Mouse (Mus musculus) lung, embryonic 16.5 days (tissue): ENCODE measurements around the gene Klf13. TPM values are rescaled to one million over a fixed set of nuclear protein-coding genes. Genes with fewer than 3 reads are reported as not detected.

ENCODE experiments used
- ATAC-seq: fragments of 200-750 bp; cut with Nextera tagmentation; 2 replicates; pipeline ENCODE4 v1.8.0; 2017; ENCODE audit warnings: low read depth, mild to moderate bottlenecking, moderate library complexity
- H3K27ac ChIP-seq: fragments of 300-500 bp; sonication (generic); 2 replicates; pipeline ENCODE4 v1.5.1; 2014; ENCODE audit warnings: mild to moderate bottlenecking, control low read depth, low read length
- H3K27me3 ChIP-seq: fragments of 300-500 bp; sonication (generic); 2 replicates; pipeline ENCODE4 v1.6.1; 2014; ENCODE audit warnings: low read depth, low read length, mixed read lengths; ENCODE audit not compliant: control insufficient read depth, insufficient read depth
- H3K36me3 ChIP-seq: fragments of 300-500 bp; sonication (generic); 2 replicates; pipeline ENCODE4 v1.6.1; 2014; ENCODE audit warnings: low read length; ENCODE audit not compliant: control insufficient read depth, insufficient read depth
- H3K4me1 ChIP-seq: fragments of 300-500 bp; sonication (generic); replicated peaks from 2 replicates; pipeline ENCODE4 v1.6.1; 2014; ENCODE audit warnings: low read length, mixed read lengths; ENCODE audit not compliant: control insufficient read depth, insufficient read depth
- H3K4me2 ChIP-seq: fragments of 300-500 bp; sonication (generic); 2 replicates; pipeline ENCODE4 v1.6.1; 2014; ENCODE audit warnings: low read depth, low read length, control low read depth
- H3K4me3 ChIP-seq: fragments of 300-500 bp; sonication (generic); 2 replicates; pipeline ENCODE4 v1.5.1; 2014; ENCODE audit warnings: mild to moderate bottlenecking, low read length, control low read depth
- H3K9ac ChIP-seq: fragments of 300-500 bp; sonication (generic); 2 replicates; pipeline ENCODE4 v1.6.1; 2014; ENCODE audit warnings: low read length, control low read depth
- H3K9me3 ChIP-seq: fragments of 300-500 bp; sonication (generic); 2 replicates; pipeline ENCODE4 v1.6.1; 2016; ENCODE audit warnings: low read length; ENCODE audit not compliant: control insufficient read depth
- WGBS: fragments of 180-500 bp; shearing (Covaris S2); extraction: QIAGEN DNeasy Blood & Tissue Kit; methylation state at CpG from one replicate; pipeline ENCODE4 v1.1.7; 2014; 5-methylcytosine and 5-hydroxymethylcytosine counted together
- polyA plus RNA-seq: library from polyadenylated mRNA; unstranded; fragments of >200 nt; fragmentation: Nextera tagmentation; extraction: Ambion mirVana; gene quantifications from 2 replicates; pipeline ENCODE4 v1.2.1, GENCODE M21; 2015

Klf13 gene
- polyA plus RNA-seq, 1 experiment from 2014 or later: 40.1 TPM

- Histone ChIP-seq H3K9me3 (no peaks in the 10 kb centered on the region), H3K9ac (no peak overlapping the region), H3K4me3 (no peak overlapping the region), H3K27ac (no peak overlapping the region), H3K4me1 (peaks cover 52% of the 10 kb centered on the region), H3K27me3 (no peaks in the 10 kb centered on the region), H3K36me3 (no peaks in the 10 kb centered on the region), H3K4me2 (no peak overlapping the region)
- 89% methylated on average over 1 of the region's 1 CpGs for WGBS
- ATAC-seq: no peak
Measured at GRCm38 (mm10) chr7:63922975-63923374, 15.7 kb downstream of the Klf13 start.

- Histone ChIP-seq H3K4me2 (no peak overlapping the region), H3K4me1 (peaks cover 52% of the 10 kb centered on the region), H3K9me3 (no peaks in the 10 kb centered on the region), H3K36me3 (no peaks in the 10 kb centered on the region), H3K4me3 (no peak overlapping the region), H3K9ac (no peak overlapping the region), H3K27me3 (no peaks in the 10 kb centered on the region), H3K27ac (no peak overlapping the region)
- WGBS: 49% methylated on average over 2 of the region's 2 CpGs
- no peak for ATAC-seq
Measured at GRCm38 (mm10) chr7:63922571-63922970, 16.1 kb downstream of the Klf13 start.

GRCm38 (mm10) chr7:63921909-63922562 lies 16.7 kb downstream of the Klf13 start:
- Histone ChIP-seq H3K4me3 (no peak overlapping the region), H3K4me1 (peaks cover 49% of the 10 kb centered on the region), H3K27me3 (no peaks in the 10 kb centered on the region), H3K36me3 (no peaks in the 10 kb centered on the region), H3K4me2 (no peak overlapping the region), H3K27ac (no peak overlapping the region), H3K9ac (no peak overlapping the region), H3K9me3 (no peaks in the 10 kb centered on the region)
- no peak for ATAC-seq
- 65% methylated on average over 8 of the region's 8 CpGs for WGBS

GRCm38 (mm10) chr7:63918771-63919768 lies 19.6 kb downstream of the Klf13 start:
- H3K27ac ChIP-seq: no peak overlapping the region
- H3K4me2 ChIP-seq: no peak overlapping the region
- no peaks in the 10 kb centered on the region for H3K27me3 ChIP-seq
- no peak overlapping the region for H3K4me3 ChIP-seq
- no peaks in the 10 kb centered on the region for H3K36me3 ChIP-seq
- peak; percentile 57; the same call in 1 of the 2 replicates for ATAC-seq
- H3K9me3 ChIP-seq: no peaks in the 10 kb centered on the region
- H3K4me1 ChIP-seq: peaks cover 30% of the 10 kb centered on the region
- no peak overlapping the region for H3K9ac ChIP-seq
- 77% methylated on average over 12 of the region's 12 CpGs for WGBS

GRCm38 (mm10) chr7:63917693-63918092 lies 21.0 kb downstream of the Klf13 start:
- no peak overlapping the region for H3K4me2 ChIP-seq
- H3K27me3 ChIP-seq: no peaks in the 10 kb centered on the region
- no peak for ATAC-seq
- no peak overlapping the region for H3K9ac ChIP-seq
- no peaks in the 10 kb centered on the region for H3K36me3 ChIP-seq
- no peak overlapping the region for H3K27ac ChIP-seq
- no peaks in the 10 kb centered on the region for H3K9me3 ChIP-seq
- no peak overlapping the region for H3K4me3 ChIP-seq
- 61% methylated on average over 6 of the region's 6 CpGs for WGBS
- H3K4me1 ChIP-seq: peaks cover 43% of the 10 kb centered on the region

- 87% methylated on average over 6 of the region's 6 CpGs for WGBS
- Histone ChIP-seq H3K27me3 (no peaks in the 10 kb centered on the region), H3K4me2 (no peak within 1 kb of the TSS), H3K27ac (no peak within 1 kb of the TSS), H3K36me3 (no peaks in the 10 kb centered on the region), H3K4me3 (no peak within 1 kb of the TSS), H3K9ac (no peak within 1 kb of the TSS), H3K4me1 (peaks cover 50% of the 10 kb centered on the region), H3K9me3 (no peaks in the 10 kb centered on the region)
- no peak for ATAC-seq
Measured at GRCm38 (mm10) chr7:63916268-63916907, 22.3 kb downstream of the Klf13 start, which contains the start of gene E030018B13Rik. TSS of gene E030018B13Rik (plus strand) at chr7:63916857.

GRCm38 (mm10) chr7:63914891-63915290 lies 23.8 kb downstream of the Klf13 start:
- peaks cover 57% of the 10 kb centered on the region for H3K4me1 ChIP-seq
- no peaks in the 10 kb centered on the region for H3K9me3 ChIP-seq
- 89% methylated on average over 2 of the region's 2 CpGs for WGBS
- H3K9ac ChIP-seq: no peak overlapping the region
- H3K36me3 ChIP-seq: no peaks in the 10 kb centered on the region
- no peak overlapping the region for H3K4me3 ChIP-seq
- no peak overlapping the region for H3K4me2 ChIP-seq
- peak overlapping the region; percentile 93 for H3K27ac ChIP-seq
- H3K27me3 ChIP-seq: no peaks in the 10 kb centered on the region
- no peak for ATAC-seq

GRCm38 (mm10) chr7:63913724-63914692 lies 24.7 kb downstream of the Klf13 start:
- Histone ChIP-seq H3K9me3 (no peaks in the 10 kb centered on the region), H3K4me1 (peaks cover 54% of the 10 kb centered on the region), H3K4me3 (no peak overlapping the region), H3K27me3 (no peaks in the 10 kb centered on the region), H3K9ac (peak overlapping the region; percentile 20), H3K27ac (peak overlapping the region; percentile 93), H3K4me2 (no peak overlapping the region), H3K36me3 (no peaks in the 10 kb centered on the region)
- ATAC-seq: peak; percentile 56
- WGBS: 37% methylated on average over 10 of the region's 10 CpGs
